Mouse (Mus musculus) hindbrain, embryonic 11.5 days (tissue): ENCODE results near the gene Nrxn2. TPM values are rescaled to one million over a fixed set of nuclear protein-coding genes. Genes with fewer than 3 reads are reported as not detected.
A peak's percentile ranks its signal among the peaks of the same experiment; 100 is the strongest.

Experiments
- ATAC-seq: fragments of 200-750 bp; cut with Nextera tagmentation; 2 replicates; pipeline ENCODE4 v1.8.0; 2017; ENCODE audit warnings: mild to moderate bottlenecking, moderate TSS enrichment, moderate library complexity; ENCODE audit not compliant: low FRiP score
- DNase-seq: peaks from one replicate; pipeline ENCODE4 v3.0.0-alpha.2; 2015; ENCODE audit warnings: low spot score
- H3K27ac ChIP-seq: fragments of 300-500 bp; sonication (generic); 2 replicates; pipeline ENCODE4 v1.5.1; 2014; ENCODE audit warnings: mild to moderate bottlenecking, low read depth, low read length
- H3K27me3 ChIP-seq: fragments of 300-500 bp; sonication (generic); 2 replicates; pipeline ENCODE4 v1.6.1; 2014; ENCODE audit warnings: mild to moderate bottlenecking, low read length, moderate library complexity, mixed read lengths; ENCODE audit not compliant: control insufficient read depth, insufficient read depth
- H3K36me3 ChIP-seq: fragments of 300-500 bp; sonication (generic); 2 replicates; pipeline ENCODE4 v1.6.1; 2014; ENCODE audit warnings: mild to moderate bottlenecking, low read length, moderate library complexity, mixed read lengths; ENCODE audit not compliant: control insufficient read depth, insufficient read depth
- H3K4me1 ChIP-seq: fragments of 300-500 bp; sonication (generic); replicated peaks from 2 replicates; pipeline ENCODE4 v1.6.1; 2014; ENCODE audit warnings: low read length, mixed read lengths; ENCODE audit not compliant: control insufficient read depth, insufficient read depth
- H3K4me2 ChIP-seq: fragments of 300-500 bp; sonication (generic); replicated peaks from 2 replicates; pipeline ENCODE4 v1.6.1; 2014; ENCODE audit warnings: mild to moderate bottlenecking, low read depth, low read length
- H3K4me3 ChIP-seq: fragments of 300-500 bp; sonication (generic); 2 replicates; pipeline ENCODE4 v1.5.1; 2014; ENCODE audit warnings: low read depth, low read length
- H3K9ac ChIP-seq: fragments of 300-500 bp; sonication (generic); 2 replicates; pipeline ENCODE4 v1.6.1; 2014; ENCODE audit warnings: low read depth, low read length
- H3K9me3 ChIP-seq: fragments of 300-500 bp; sonication (generic); 2 replicates; pipeline ENCODE4 v1.6.1; 2016; ENCODE audit warnings: low read length; ENCODE audit not compliant: control insufficient read depth
- WGBS: fragments of 180-500 bp; shearing (Covaris S2); extraction: QIAGEN DNeasy Blood & Tissue Kit; methylation state at CpG from one replicate; pipeline ENCODE4 v1.1.7; 2014; 5-methylcytosine and 5-hydroxymethylcytosine counted together
- polyA plus RNA-seq: library from polyadenylated mRNA; unstranded; fragments of >200 nt; fragmentation: Nextera tagmentation; extraction: Ambion mirVana; gene quantifications from 2 replicates; pipeline ENCODE4 v1.2.1, GENCODE M21; 2014

Gene Nrxn2
- polyA plus RNA-seq, 1 experiment from 2014 or later: 14.3 TPM

DNA sequence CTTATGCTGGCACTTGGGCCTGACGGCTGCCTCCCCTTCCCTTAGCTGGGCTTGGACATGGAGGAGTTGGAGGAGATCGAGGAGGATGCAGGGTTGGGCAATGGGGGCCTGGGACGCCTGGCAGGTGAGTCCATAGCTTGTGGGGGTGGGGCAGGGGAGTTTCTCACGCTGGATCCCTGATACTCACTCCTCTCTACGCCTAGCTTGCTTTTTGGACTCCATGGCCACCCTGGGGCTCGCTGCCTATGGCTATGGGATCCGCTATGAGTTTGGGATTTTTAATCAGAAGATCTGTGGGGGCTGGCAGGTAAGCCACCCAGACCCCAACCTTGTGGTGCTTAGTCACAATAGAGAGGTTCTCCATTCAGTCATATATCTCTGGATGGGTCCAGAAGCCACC, 32.7 kb upstream of the Nrxn2 start:
- no peaks in the 10 kb centered on the region for H3K9me3 ChIP-seq
- ATAC-seq (no peak), DNase-seq (no peak)
- no peaks in the 10 kb centered on the region for H3K27me3 ChIP-seq
- no peak overlapping the region for H3K4me2 ChIP-seq
- H3K9ac ChIP-seq: no peak overlapping the region
- peaks cover 2% of the 10 kb centered on the region for H3K4me1 ChIP-seq
- H3K27ac ChIP-seq: no peak overlapping the region
- H3K36me3 ChIP-seq: no peaks in the 10 kb centered on the region
- WGBS: 87% methylated on average over 7 of the region's 7 CpGs
- no peak overlapping the region for H3K4me3 ChIP-seq

DNA sequence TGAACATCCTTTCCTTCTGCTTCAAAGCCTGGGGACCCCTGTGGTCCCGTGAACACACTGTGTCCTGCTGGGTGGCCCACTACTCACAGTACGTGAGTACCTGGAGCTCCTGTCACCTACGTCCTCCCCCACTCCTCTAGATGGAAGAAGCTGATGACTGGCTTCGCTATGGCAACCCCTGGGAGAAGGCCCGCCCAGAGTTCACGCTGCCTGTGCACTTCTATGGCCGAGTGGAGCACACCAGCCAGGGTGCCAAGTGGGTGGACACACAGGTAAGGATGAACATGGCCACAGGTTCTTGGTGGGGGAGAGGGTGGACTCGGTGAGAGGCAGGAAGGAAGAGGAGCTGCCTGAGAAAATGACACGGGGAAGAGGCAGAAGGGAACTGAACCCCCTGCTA, 32.3 kb upstream of the Nrxn2 start:
- H3K4me1 ChIP-seq: peaks cover 2% of the 10 kb centered on the region
- no peaks in the 10 kb centered on the region for H3K9me3 ChIP-seq
- H3K4me3 ChIP-seq: no peak overlapping the region
- no peak overlapping the region for H3K9ac ChIP-seq
- no peaks in the 10 kb centered on the region for H3K27me3 ChIP-seq
- H3K27ac ChIP-seq: no peak overlapping the region
- DNase-seq: no peak
- no peaks in the 10 kb centered on the region for H3K36me3 ChIP-seq
- ATAC-seq: no peak
- 63% methylated on average over 9 of the region's 9 CpGs for WGBS
- H3K4me2 ChIP-seq: no peak overlapping the region

DNA sequence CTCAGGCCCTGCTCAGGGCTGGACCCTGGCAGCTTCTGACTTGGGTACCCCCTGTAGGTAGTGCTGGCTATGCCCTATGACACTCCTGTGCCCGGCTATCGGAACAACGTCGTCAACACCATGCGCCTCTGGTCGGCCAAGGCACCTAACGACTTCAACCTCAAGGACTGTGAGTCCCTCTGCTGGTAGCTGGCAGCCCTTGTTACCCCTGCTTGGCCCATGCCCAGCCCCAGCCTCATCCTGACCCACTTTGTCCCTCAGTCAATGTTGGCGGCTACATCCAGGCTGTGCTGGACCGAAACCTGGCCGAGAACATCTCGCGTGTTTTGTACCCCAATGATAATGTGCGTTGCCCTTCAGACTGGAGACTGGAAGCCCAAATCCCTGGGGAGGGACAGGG, 30.5 kb upstream of the Nrxn2 start:
- H3K9ac ChIP-seq: no peak overlapping the region
- H3K4me2 ChIP-seq: no peak overlapping the region
- no peaks in the 10 kb centered on the region for H3K36me3 ChIP-seq
- peaks cover 2% of the 10 kb centered on the region for H3K4me1 ChIP-seq
- no peak overlapping the region for H3K27ac ChIP-seq
- H3K9me3 ChIP-seq: no peaks in the 10 kb centered on the region
- no peak for DNase-seq
- WGBS: 81% methylated on average over 13 of the region's 13 CpGs
- no peak overlapping the region for H3K4me3 ChIP-seq
- H3K27me3 ChIP-seq: no peaks in the 10 kb centered on the region
- no peak for ATAC-seq

DNA sequence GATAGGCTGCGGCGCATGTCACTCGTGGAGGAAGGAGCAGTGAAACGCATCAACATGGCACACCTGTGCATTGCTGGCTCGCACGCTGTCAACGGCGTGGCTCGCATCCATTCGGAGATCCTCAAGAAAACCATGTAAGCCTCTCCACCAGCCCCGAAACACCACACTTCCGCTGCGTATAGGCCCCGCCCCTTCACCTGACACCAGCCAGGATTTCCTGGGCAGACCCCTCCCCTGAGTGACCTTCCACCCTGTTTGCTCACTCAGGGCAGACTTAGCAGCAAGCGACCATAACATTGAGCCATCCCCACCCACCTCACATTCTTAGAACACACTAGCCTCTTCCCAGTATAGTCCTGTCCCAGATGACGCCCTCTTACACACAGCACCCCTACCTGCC, 28.7 kb upstream of the Nrxn2 start:
- ATAC-seq: no peak
- H3K9ac ChIP-seq: peak overlapping the region; percentile 17; the same call in 1 of the 2 replicates

DNA sequence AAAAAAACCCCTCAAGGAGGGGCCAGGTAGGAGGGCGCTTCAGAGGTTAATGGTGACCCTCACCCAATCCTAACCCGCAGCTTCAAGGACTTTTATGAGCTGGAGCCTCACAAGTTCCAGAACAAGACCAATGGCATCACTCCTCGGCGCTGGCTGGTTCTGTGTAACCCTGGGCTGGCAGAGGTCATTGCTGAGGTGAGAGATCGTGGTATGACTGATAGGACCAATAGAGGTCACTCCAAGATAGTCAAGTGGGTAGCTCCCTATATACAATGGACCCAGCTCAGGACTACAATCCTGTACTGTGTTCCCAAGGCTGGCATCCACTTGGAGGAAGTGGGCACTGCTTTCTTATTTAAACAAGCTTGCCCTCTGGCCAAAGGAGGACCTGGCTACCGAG, 28.3 kb upstream of the Nrxn2 start:
- Histone ChIP-seq H3K9ac (no peak overlapping the region), H3K36me3 (no peaks in the 10 kb centered on the region), H3K4me3 (no peak overlapping the region), H3K9me3 (no peaks in the 10 kb centered on the region), H3K4me2 (no peak overlapping the region), H3K27me3 (no peaks in the 10 kb centered on the region), H3K27ac (no peak overlapping the region), H3K4me1 (no peaks in the 10 kb centered on the region; the same call in 1 of the 2 replicates)
- DNase-seq (no peak), ATAC-seq (no peak)
- 57% methylated on average over 6 of the region's 6 CpGs for WGBS

More for the DNA sequence above, 28.7 kb upstream of the Nrxn2 start:
- peak overlapping the region; percentile 32 for H3K4me2 ChIP-seq
- peak overlapping the region; percentile 9; the same call in 1 of the 2 replicates for H3K4me3 ChIP-seq
- no peaks in the 10 kb centered on the region for H3K9me3 ChIP-seq
- no peak for DNase-seq
- H3K36me3 ChIP-seq: no peaks in the 10 kb centered on the region
- H3K27ac ChIP-seq: no peak overlapping the region
- no peaks in the 10 kb centered on the region for H3K27me3 ChIP-seq
- WGBS: 8% methylated on average over 16 of the region's 16 CpGs
- H3K4me1 ChIP-seq: no peaks in the 10 kb centered on the region; the same call in 1 of the 2 replicates

DNA sequence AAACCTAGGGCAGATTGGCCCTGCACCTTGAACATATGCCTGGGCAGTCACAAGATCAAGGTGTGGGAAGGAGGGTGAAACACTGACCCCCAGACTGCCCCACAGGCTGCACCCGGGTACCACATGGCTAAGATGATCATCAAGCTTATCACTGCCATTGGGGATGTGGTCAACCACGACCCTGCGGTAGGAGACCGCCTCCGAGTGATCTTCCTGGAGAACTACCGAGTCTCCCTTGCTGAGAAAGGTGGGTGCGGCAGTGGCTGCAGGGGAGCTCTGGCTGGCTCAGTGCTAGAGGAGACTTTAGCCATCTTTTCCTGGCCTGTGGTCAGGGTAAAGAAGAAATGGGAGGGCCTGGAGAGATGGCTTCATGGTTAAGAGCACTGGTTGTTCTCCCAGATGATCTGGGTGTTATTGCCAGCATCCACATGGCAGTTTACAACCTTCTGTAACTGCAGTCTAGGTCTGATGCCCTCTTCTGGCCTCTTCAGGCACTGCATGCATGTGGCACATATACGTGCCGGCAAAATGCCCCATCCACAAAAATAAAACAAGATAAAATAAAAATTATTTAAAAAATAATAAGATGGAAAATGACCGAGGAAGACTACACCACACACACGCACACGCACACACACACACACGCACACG, 25.7 kb upstream of the Nrxn2 start:
- Histone ChIP-seq H3K4me3 (no peak overlapping the region), H3K9me3 (no peaks in the 10 kb centered on the region), H3K36me3 (no peaks in the 10 kb centered on the region), H3K27me3 (no peaks in the 10 kb centered on the region), H3K9ac (no peak overlapping the region), H3K4me2 (no peak overlapping the region), H3K4me1 (no peaks in the 10 kb centered on the region; the same call in 1 of the 2 replicates), H3K27ac (no peak overlapping the region)
- WGBS: 96% methylated on average over 14 of the region's 14 CpGs
- ATAC-seq: no peak
- DNase-seq: no peak

DNA sequence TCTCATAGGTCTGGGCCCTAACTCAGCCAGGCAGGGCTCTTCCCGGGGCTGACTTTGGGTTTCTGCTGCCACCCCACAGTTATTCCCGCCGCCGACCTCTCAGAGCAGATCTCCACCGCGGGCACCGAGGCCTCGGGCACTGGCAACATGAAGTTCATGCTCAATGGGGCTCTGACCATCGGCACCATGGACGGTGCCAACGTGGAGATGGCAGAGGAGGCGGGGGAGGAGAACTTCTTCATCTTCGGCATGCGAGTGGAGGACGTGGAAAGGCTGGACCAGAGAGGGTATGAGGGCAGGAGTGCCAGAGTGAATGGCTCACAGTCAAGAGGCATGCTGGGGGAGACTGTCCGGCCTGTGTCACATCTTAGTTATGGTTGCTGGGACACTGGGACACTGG, 24.9 kb upstream of the Nrxn2 start:
- no peak overlapping the region for H3K9ac ChIP-seq
- no peaks in the 10 kb centered on the region for H3K27me3 ChIP-seq
- H3K9me3 ChIP-seq: no peaks in the 10 kb centered on the region
- H3K4me2 ChIP-seq: no peak overlapping the region
- DNase-seq (no peak), ATAC-seq (no peak)
- no peak overlapping the region for H3K4me3 ChIP-seq
- no peak overlapping the region for H3K27ac ChIP-seq
- H3K36me3 ChIP-seq: no peaks in the 10 kb centered on the region
- H3K4me1 ChIP-seq: peaks cover 1% of the 10 kb centered on the region; the same call in 1 of the 2 replicates
- 92% methylated on average over 16 of the region's 16 CpGs for WGBS

DNA sequence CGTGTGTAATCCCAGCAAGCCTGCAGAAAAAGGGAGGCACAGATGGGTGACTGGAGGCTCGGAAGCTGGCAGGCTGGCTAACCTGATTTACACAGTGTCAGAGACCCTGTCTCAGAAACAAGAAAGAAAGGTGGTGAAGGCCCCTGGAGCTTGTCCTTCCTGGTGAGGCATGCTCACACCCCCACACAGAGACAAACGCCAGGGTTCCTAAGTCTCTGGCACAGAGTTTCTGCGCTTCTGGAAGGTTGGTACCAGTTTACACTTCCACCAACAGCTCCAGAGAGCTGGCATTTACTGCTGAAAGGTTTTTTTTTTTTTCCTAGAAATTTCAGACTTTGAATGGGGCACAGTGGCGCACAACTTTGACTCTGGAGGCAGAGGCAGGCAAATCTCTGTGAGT, 22.3 kb upstream of the Nrxn2 start:
- Histone ChIP-seq H3K4me1 (peaks cover 6% of the 10 kb centered on the region; the same call in 1 of the 2 replicates), H3K4me2 (no peak overlapping the region), H3K9ac (no peak overlapping the region), H3K27me3 (peaks cover 18% of the 10 kb centered on the region), H3K4me3 (no peak overlapping the region), H3K36me3 (no peaks in the 10 kb centered on the region), H3K9me3 (no peaks in the 10 kb centered on the region), H3K27ac (no peak overlapping the region)
- DNase-seq (no peak), ATAC-seq (no peak)
- WGBS: 84% methylated on average over 5 of the region's 5 CpGs

DNA sequence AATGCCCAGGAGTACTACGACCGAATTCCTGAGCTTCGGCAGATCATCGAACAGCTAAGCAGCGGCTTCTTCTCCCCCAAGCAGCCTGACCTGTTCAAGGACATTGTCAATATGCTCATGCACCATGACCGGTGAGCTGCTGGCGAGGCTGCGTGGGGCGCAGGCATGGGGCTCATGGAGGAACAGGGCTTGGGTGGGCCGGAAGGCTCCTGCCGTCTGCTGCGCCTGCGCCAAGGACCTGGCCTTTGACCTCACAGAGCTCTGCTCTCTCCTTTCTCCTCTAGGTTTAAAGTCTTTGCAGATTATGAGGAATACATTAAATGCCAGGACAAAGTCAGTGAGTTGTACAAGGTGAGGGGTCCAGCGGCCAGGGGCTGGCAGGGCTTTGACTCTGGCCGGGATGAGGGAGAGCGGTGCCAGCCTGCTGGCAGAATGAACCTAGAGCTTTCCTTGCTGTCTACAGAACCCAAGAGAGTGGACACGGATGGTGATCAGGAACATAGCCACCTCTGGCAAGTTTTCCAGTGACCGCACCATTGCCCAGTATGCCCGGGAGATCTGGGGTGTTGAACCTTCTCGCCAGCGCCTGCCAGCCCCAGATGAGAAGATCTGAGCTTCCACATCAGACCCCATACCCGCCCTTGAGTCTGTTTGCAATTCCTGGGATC, 20.8 kb upstream of the Nrxn2 start:
- Histone ChIP-seq H3K9me3 (no peaks in the 10 kb centered on the region), H3K4me1 (peaks cover 13% of the 10 kb centered on the region), H3K27ac (no peak overlapping the region), H3K9ac (no peak overlapping the region), H3K27me3 (peaks cover 22% of the 10 kb centered on the region), H3K4me2 (no peak overlapping the region), H3K4me3 (no peak overlapping the region), H3K36me3 (no peaks in the 10 kb centered on the region)
- no peak for ATAC-seq
- no peak for DNase-seq
- 85% methylated on average over 22 of the region's 22 CpGs for WGBS
